Mouse (Mus musculus) retina, postnatal 1 day (tissue): ENCODE measurements at regions not wholly inside any gene's neighbourhood (a gene's known extent, or its start where the extent isn't known, plus 50 kb on each side); places are given as distances from the start of the nearest gene placed in this dataset.

Experiments
- DNase-seq: peaks from one replicate; pipeline ENCODE4 v3.0.0-alpha.2; 2012

GRCm38 (mm10) chr7:115300241-115300640 lies 556.7 kb downstream of the Insc start:
- DNase-seq: no peak

DNA sequence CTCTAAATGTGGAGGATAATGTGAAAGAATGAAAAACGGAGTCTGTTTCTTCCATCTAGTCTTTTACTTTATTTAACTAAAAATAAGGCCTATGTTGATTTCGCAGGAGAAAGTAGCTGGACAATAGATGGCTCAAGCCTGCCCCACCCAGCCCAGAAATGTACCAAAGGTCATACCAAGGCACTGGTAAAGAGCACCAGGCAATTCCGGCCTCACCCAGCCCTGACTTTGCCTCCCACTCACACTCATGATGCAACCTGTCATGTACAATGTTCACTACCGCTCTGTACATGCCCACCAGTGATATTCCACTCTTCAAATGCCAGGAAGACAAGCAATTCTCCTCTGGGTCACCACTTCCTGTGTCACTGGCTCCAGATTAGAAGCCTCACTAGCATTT lies 564.9 kb downstream of the Insc start:
- DNase-seq: no peak

- DNase-seq: peak; percentile 65
Observed at GRCm38 (mm10) chr7:115310400-115311225, 567.1 kb downstream of the Insc start.

GRCm38 (mm10) chr7:115319504-115319903 lies 576.0 kb downstream of the Insc start:
- DNase-seq: peak; percentile 35

- no peak for DNase-seq
Observed at GRCm38 (mm10) chr7:115322989-115323388, 579.5 kb downstream of the Insc start.

DNA sequence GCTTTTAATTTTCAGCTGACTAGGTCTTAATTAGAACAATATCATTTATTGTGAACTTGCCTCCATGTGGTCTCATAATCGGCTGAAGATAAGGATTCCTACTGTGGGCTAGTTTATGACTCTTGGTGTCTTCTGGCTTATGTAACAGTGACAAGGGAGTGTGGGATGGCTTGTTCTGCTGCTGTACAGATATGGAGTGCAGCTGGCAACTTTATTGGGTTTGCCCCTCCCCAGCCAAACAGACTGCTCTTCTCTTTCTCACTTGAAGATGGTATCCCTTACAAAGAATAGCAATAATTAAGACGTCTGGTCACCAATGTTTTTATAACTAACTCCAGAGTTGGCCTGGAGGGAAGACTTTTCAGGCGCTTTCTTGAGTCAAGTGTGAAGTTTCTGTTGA lies 584.8 kb downstream of the Insc start:
- no peak for DNase-seq

- no peak for DNase-seq
Observed at GRCm38 (mm10) chr7:115331698-115332097, 588.2 kb downstream of the Insc start.

DNA sequence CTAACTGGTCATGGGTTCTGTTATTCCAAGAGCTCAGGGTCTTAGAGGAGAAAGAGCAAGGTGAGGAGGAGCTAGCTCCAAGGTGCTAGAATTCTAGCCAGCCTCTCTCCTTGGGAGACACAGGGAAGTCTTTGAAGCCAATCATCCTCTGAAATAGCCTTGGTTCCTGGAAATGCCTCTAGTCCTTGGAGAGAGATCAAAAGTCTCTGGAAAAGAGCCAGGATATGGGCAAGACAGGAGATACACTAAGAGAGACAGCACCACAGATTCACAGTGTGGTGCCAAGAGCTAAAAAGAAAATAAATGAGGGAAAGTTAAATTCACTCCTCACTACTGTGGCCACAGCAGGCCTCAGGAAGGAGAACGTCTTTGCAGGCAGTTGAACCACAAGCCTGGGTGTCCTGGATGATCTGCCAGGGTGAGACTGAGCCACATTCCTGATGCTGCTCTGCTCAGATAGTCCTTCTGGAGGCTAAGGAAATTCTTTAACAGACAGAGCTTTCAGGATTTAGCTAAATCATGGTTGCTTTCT lies 589.6 kb downstream of the Insc start:
- no peak for DNase-seq

- no peak for DNase-seq
Observed at GRCm38 (mm10) chr7:115335051-115335450, 591.6 kb downstream of the Insc start.

DNA sequence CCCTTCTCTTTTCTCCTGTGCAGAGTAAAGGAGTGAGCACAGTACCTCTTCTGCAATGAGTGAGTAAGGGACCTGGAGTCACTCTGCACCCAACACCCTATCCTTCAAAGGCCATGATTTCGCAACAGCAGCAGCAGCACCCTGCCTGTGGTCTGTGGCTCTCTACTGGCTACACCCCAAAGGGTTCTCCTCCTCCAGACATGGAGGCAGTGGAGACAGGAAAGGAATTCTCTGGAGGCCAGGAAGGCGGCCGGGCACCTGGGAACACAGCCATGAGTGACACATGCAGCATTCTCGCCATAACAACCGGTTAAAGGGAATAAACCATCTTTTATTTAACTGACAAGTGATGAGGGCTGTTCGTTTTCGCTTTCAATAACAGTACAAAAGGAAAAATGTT lies 596.7 kb downstream of the Insc start:
- DNase-seq: no peak

GRCm38 (mm10) chr7:115341007-115341406 lies 597.5 kb downstream of the Insc start:
- no peak for DNase-seq

DNA sequence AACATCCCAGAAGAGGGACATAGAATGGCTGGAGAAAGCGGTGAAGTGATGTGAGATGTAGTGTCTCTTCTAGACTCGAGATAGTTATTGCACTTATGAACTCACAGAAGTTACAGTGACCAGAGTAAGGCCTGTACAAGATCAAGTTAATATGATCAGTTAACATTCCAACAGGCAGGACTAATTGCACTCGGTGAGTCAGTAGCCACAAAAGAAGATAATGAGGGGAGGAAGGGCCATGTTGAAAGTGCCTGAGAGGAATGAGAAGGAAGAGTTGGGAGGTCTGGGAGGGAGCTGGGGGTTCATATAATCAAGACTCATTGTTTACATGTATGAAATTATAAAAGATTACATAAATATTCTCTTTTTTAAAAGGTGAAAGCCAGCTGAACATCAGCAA lies 602.3 kb downstream of the Insc start:
- DNase-seq: no peak

GRCm38 (mm10) chr7:115358711-115359110 lies 615.2 kb downstream of the Insc start:
- no peak for DNase-seq

DNA sequence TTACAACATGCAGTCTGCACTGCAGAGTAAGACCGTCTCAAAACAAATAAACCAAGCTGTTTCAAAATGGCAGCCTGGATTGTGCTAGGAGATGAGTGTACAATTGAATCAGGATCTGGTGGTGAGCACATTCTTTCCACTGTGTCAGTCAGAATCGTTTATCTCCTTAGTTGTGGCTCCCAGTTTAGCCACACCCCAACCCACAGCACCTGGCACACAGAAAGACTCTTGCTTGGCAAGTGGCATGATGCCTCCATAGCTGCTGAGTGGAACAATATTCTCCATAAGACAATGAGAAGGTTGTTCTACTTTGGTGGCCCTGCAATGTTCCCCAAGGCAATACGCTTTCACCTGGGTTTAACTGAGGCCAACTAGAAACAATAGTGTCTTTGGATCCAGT lies 616.6 kb downstream of the Insc start:
- DNase-seq: no peak

GRCm38 (mm10) chr7:115362117-115362516 lies 618.6 kb downstream of the Insc start:
- no peak for DNase-seq

GRCm38 (mm10) chr7:115366910-115367309 lies 623.4 kb downstream of the Insc start:
- peak; percentile 74 for DNase-seq

DNA sequence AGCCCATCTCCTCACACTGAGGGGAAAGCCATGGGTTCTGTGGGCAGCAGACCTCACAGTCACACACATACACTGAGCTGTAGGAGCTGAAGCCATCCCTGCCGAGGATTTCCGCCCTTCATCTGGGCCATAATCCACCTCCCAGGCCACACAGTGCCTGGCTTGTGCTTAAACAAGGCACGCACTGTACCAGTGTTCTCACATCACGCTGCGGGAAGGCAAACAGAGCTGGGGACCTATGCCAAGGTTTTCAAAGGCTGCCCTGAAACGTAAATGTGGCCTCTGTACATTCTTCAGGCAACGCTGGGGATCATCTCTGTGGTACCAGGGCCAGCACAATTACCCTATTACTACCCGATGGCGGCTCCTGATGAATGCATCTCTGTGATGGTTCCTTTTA lies 627.6 kb downstream of the Insc start:
- DNase-seq: peak; percentile 50

DNA sequence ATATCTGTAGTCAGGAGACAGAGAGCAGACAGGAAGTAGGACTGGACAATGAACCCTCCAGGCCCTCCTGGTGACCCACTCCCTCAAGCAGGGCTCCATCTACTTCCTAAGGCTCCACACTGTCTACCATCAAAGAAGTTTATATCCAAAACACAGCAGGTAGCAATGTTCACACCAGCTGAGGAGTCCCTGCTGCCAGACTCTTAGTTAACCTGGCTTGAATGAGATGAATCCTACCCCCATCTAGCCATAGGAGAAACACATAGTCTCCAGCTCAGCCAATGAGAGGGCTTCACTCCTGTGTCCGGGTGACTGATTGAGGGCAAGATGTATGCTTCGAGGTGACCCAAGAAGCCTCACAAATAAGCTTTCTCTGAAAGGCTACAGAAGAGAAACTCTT lies 629.4 kb downstream of the Insc start:
- DNase-seq: no peak

DNA sequence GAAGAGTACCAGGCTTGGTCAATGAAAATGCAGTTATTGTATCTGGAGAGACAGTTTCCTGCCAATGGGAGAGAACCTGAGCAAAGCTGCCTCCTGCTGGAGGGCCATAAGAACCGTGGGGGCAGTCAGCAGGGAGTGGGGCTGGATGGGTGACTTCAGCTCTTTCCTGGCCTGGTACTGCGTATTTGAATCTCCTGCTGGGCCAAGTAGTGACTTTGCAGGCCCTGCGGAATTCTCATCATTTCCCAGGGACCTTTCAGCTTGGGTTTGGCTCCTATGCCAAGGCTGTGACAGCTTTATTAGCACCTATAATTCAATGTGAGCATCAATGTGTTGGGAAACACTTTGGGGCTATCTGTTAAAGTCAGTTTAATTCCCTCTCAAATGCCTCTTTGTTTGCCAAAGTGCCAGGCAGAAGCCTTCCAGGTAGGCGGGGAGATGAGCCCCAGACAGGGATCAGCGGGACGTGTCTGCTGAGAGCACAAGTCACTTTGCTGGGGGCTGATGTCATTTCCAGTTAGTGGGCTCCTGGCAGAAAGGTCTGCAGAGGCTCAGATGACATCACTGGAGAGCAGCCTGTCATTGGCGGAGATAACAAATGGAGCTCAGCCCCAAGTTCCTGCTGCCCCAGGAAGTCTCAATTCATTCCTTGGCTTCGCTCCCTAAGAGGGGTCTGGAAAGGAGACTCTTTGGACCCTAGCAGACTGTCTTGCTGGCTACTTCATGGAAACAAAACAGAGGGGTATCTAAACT lies 630.5 kb downstream of the Insc start:
- DNase-seq: peak; percentile 24

- DNase-seq: no peak
Observed at GRCm38 (mm10) chr7:115376067-115376466, 632.6 kb downstream of the Insc start.

GRCm38 (mm10) chr7:115378836-115379235 lies 635.3 kb downstream of the Insc start:
- no peak for DNase-seq

- no peak for DNase-seq
Observed at GRCm38 (mm10) chr7:115379600-115379999, 636.1 kb downstream of the Insc start.

- DNase-seq: peak; percentile 64
Observed at GRCm38 (mm10) chr7:115380989-115381610, 637.6 kb downstream of the Insc start.

GRCm38 (mm10) chr7:115382876-115383275 lies 639.4 kb downstream of the Insc start:
- DNase-seq: peak; percentile 28
